Mouse (Mus musculus) brain, adult 2 months (tissue): Measurements from ENCODE around the gene Zc3h12d.

Source experiments
- DNase-seq: peaks from one replicate; pipeline ENCODE4 v3.0.0; 2011; ENCODE audit warnings: low read depth, low spot score

The Zc3h12d gene

DNA sequence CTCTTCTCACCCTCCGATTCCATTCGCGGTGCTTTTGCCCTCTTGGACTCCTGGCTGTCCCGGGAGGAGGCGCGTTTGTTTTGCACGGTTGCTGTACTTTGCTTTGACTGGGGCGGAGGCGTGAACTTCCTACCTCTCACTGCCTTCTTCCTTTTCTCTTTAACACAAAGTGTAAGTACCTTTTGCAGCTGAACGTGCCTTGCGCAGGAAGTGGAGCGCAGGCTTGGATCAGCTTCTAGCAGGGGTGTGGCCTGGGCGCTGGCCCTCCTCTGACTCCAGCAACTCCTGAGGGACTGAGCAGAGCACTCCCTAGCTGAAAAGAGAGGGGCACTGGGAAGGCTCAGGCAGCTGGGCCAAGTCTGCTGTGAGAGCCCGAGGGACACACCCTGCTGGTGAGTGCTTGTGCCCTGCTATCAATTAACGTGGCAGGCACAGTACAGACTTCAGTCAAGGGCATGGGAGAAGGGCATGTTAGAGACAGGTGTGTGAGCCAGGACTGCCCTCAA is at the start of gene Zc3h12d:
Gene Zc3h12d, plus strand, starts transcription at position 300 of the 506 bp plus-strand sequence.
- DNase-seq: no peak

DNA sequence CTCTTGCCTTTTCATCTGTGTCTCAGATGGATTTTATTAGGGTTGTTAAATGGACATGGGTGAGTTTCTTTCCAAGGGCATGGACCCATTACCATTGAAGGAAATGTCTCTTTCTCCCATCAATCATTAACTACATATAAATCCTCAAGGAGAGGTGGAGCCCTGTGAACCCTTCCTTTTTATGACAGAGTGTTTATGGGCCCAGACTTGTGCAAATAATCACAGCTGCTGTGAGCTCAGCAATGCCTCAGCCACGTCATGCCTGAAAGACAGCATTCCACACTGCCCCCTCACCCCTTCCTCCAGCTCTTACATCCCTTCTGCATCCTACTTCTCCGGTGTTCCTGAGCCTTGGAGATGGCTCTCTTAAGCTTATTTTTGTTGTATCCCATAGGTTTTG is 45.0 kb upstream of the Zc3h12d start:
- DNase-seq: no peak

DNA sequence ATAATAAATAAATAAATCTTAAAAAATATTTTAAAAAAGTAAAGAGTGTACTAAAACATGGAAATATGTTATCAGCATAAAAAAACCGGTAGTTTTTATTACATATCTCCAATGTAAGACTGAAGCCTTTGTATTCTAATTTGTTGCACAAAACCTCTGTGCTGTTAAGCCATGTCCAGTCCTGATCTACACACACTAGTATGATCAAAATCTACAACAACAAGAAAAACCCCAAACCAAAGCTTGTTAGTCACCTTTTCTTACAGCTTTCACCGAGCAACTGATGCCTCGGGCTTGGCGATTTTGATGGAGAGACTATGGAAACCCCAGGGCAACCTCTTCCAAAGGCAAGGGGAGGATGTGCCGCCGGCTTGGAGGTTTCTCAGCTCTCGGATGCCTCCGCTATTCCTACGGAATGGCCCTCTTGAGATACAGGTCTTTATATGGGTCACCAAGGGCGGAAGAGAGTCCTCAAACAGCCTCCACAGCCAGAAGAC is 40.0 kb upstream of the Zc3h12d start:
- DNase-seq: no peak

DNA sequence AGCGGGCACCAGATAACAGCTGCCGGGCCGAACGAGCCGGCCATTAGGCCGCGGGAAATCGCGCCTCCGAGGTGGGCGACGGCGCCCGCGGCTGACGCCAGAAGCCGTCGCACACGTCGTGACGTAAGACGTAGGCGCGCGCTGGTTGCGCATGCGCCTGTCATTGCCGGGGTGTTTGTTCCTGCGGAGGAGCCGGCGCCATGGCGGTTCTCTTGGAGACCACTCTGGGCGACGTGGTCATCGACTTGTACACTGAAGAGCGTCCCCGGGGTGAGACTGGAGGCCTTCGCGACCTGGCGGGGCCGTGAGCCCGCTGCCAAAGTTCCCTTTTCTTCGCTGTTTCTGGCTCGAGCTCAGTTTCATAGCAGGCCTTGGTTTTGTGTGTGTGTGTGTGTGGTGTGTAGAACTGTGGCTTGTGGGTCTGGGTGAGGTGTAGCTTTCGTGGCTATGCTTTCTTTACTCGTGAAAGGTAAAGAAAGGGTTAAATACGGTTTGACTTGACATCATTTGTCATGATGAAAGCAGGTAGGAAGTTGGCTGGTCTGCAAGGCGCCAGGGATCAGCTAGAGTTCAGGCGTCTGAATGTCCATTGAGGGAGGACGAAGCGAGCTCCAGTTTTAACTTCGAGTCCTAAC is 39.4 kb upstream of the Zc3h12d start, which contains the start of the genes Ginm1 and Ppil4:
Gene Ginm1, minus strand, starts transcription at position 74 of the 635 bp plus-strand sequence.
Gene Ppil4, plus strand, starts transcription at position 141 of the 635 bp plus-strand sequence.
- DNase-seq: peak; percentile 96

DNA sequence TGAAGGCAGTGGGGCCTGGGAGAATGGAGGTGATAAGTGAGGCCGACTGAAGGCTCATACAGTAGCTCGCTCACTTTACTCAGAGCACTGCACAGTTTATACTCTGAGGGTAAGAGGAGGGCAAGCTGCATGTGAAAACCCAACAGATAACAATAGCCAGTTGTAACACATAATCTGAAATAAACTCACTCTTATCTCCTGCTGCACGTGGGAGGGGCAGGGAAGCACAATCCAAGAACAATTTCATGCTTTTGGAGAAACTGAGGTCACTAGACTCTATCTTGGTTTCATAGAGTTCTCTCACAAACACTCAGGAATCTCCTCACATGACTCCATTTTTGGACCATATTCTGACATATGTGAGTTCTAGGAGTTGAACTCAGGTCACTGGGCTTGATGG is 31.0 kb upstream of the Zc3h12d start:
- no peak for DNase-seq

DNA sequence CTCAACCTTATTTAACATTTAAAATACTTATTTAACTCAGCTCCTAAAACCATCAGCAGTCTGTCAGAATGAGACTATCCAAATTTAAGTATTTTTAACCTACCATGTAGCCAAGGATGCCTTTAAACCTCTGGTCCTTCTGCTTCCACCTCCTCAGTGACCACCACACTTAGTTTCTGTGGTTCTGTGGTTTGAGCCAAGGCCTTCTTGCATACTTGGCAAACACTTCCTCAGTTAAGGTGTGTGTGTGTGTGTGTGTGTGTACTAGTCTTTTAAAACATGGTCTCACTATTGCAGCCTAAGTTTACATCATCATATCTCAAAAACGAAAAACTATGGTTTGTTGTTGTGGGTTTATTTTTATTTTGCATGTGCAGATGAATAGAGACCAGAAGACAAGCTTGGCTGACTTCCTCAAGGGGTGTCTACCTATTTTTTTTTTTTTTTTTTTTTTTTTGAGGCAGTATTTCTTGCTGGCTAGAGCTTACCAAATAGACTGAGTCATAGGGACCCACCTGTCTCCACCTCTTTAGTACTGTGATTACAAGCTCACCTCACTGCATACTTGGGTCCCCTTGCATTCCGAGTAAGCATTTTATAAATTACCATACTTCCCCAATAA is 29.6 kb upstream of the Zc3h12d start:
- no peak for DNase-seq

DNA sequence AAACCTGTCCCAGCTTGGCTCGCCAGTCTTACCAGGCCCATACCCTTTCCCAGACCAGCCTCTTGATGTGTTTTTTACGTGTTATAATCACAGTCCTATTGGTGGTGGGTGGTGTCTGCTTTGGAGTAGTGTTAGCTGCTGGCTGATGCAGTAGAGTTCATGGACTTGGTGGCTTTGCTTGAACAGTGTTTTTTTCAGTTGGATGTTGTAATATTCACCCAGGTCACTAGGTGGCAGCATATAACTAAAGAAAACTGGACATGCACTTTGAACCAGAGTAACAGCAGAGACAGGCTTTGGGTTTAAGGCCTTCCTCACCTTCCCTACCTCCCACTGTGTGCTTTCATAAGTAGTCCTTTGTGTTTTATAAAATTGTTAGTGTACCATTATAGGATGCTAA is 22.3 kb upstream of the Zc3h12d start:
- DNase-seq: peak; percentile 67

DNA sequence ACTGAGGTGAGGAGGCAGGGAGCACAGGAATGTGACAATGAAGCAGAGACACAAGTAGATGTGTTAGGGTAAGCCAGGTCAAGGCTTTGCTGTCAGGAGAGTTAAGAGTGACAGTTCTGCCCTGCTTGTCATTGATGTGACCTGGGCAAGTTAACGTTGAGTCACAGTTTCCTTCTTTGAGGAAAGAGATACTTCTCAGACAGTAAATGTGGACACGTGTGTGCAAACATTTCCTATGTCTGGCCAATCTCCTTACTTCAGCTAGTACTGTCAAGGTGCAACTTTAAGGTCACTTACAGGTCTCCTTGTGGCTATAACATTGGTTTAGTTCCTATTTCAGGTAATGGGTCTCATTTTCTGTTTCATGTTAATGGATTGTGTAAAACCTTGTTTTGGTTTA is 15.8 kb upstream of the Zc3h12d start:
- DNase-seq: no peak

DNA sequence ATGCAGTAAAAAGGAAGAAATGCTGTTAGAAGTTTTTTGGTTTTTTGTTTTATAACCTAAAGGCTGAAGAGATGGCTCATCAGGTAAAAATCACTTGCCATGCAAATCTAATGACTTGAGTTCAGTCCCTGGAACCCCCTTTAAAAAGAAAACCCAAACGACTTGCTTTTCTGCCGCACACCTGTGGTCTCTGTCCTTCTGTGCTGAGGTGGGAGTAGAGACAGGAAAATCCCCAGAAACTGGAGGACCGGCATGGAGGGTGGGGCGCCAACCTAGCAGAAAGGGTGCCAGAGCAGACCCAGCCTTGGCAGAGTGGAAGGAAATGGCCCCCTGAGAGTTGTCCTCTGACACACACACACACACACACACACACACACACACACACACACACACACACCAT is 13.6 kb upstream of the Zc3h12d start:
- no peak for DNase-seq

DNA sequence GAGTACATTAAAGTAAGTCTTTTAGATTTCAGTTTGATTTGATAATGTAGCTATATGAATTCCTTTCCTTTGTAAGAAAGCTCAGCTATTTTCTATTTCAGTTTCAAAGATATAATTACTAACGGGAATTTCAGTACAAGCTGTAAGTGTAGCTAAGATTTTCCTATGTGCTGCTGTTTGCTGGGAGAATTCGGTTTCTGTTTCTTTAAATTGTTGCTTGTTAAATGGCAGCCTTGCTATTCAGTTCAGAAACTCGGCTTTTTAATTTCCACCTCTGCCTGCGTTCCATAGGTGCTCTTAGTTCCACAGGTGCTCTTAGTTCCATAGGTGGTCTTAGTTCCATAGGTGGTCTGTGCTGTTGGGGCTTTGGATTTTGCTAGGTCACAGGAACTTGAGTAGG is 13.1 kb upstream of the Zc3h12d start:
- DNase-seq: no peak

DNA sequence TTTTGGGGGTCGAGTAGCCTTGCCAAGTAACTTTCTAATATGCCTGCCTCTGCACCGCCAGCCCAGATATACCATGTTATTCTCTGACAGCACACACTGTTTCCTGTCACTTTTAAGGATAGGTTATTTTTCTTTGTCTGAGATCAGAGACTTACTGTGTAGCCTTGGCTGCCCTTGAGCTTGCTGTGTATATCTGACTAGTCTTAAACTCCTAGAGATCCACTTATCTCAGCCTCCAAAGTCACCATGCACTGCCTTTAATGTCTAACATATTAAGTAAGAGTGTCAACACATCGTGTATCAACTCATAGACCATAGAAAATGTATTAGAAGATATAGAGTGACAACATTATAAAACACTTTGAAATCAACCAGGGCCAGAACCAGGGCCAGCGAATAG is 12.7 kb upstream of the Zc3h12d start:
- DNase-seq: no peak

DNA sequence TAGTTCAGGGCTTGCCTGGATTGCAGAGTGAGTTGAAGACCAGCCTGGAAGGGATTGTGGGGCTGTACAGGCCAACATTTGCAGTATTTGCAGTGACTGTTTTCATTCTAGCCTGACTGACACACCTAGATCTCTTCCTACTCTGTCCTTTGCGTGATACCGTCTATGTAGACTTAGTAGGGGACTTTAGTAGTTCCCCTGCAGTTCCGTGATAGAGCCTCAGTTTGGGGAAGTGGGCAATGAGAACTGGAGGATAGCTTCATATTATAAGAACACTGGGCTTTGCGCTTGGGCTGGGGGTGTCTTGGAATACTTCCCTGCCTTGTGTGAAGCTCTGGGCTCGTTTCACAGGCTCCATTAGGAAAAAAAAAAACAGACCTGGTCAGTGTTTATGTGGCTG is 12.1 kb upstream of the Zc3h12d start:
- no peak for DNase-seq

DNA sequence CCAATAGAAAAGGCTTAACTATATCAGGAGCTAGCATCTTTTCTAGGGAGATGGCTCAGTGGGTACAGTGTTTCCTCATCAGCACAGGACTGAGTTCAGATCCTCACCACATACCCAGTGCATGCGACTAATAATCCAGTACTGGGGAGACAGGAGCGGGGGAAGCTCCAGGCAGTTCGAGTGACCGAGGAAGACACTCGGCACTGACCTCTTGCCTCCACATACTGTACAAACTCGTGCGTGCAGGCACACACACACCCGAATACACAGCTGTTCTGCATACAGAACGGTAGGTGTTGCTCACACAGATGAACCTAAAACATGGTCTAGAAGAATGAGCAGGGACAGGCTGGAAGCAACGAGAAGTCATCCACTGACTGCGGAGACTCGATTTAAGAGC is 10.3 kb upstream of the Zc3h12d start:
- DNase-seq: no peak

DNA sequence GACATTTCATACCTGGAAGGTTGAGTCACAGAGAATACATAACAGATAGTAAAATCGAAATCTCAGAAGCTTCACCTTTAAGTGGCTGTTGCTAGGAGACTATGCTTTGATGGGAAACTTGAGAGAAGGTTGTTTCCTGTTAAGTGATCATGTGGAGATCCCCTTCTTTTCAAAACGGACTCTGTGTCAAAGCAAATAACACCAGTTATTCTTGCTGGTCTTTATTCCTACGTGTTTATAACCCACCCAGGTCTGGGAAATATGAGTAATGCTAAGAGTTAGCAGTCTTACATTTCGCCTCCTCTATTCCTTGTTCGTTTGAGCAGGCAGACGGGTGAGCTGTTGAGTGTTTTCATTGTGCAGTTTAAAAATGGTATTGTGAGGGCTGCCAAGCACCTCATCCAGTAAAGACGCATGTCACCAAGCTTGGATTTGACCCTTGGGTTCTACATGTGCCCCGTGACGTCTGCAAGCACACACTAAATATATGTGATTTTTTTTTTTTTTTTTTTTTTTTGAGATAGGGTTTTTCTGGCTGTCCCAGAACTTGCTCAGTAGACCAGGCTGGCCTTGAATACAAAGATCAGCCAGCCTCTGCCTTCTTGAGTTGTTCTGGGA is 7.5 kb upstream of the Zc3h12d start:
- DNase-seq: no peak

DNA sequence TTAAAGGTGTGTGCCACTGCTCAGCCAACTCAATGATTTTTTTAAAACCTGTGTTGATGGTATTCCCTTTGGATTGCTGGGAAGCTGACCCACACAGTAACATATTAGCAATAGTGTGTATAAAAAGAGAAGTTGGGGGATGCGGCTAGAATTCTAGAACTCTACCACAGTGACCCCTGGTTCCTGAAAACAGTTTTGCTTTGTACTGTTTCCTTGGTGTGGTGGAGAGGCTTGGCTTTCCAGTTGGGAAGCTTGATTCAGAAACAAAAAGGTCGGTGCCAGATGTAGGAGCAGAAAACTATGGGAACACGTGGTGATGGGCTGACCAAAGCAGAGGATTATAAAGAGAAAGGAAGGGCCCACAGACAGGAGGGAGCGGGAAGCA is 7.0 kb upstream of the Zc3h12d start:
- no peak for DNase-seq

DNA sequence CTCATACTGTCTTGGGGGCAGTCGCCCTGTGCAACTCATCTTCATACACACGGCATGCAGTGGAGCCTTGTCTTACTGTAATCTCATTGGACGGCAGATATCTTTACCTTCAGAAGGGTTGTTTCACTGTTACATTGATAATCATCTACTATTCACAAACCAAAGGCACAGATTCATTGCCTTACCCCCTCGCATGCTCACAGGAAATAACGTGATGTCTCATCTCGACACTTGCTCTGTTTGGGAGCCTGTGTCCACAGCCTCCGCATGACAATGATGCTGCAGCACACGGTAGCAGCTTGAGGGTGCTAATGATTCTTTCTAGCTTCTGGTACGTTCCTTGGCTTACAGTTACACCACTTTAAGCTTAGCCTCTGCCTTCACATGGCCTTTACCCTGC is 6.2 kb upstream of the Zc3h12d start:
- no peak for DNase-seq

DNA sequence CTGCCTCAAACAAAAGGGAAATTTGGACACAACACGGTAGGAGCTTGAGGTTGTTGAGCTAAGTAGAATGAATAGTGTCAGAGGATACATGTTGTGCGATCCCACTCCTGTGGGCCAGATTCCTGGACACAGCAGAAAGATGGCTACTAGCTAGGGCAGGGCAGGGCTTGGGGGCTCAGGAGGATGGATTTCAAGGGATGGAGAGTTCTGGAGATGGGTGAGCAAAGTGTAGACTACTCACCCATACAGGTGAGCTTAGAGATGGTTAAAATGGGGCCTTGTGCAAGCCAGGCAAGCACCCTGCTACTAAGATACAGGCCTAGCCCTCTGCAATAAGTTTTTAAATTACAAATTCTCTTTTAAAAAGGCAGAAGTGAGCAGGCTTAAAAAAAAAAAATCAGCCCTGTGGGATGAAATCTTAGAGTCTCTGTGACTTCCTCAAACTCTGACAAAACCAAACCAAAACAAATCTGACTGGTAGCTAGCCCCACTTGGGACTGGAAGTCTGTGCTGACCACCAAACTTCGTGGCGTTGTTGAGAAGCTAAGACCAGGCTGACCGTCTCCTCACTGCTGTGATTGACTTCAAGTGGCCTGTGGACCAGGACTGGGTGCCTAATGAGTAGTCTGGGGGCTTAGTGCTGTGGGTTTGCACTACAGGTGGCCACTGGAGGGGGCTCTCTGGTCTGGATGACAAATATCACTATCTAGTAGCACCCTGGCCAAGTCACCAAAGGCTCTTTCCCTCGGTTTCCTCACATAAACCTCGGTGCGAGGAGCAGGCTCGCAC is 1.3 kb downstream of the Zc3h12d start:
- DNase-seq: no peak

DNA sequence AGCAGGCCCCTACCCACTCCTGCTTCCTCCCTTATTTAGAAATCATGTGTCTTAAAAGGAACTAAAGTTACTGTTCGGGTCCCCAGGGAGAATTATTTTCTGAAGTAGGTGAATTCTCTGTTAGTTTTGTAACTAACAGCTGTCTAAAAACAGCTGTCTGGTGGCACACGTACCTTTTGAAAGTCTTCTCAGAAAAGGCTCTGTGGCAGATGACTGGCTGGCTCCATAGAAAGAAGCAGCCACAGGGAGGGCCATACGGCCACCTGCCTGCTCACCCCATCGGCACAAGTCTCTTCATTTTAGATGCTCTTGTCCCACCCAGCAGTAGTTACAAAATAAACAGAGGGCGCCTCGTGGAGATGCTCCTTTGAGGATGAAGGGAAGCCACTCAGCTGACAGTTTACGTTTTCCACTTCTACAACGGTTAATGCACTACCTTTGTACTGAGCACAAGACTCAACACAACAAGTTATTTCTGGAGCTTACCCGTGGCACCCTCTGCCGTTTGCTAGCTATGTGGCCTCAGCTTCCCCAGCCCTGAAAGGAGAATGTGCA is 2.5 kb downstream of the Zc3h12d start:
- DNase-seq: no peak

DNA sequence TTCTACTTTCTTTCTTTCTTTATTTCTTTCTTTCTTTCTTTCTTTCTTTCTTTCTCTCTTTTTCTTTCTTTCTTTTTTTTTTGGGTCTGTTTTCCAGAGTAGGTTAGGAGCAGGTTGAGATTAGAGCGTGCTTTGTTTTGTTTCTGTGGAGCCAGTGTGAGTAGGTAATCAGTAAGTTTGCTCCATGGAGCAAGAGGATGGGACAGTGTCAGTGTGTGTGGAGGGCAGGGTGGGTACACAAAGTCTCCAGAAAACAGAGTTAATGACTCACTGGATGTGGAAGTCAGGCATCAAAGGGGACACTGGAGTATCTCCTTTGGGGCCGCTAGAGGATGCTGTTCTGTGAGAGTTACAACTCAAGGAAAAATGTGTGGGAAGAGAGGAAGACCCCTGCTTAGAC is 4.6 kb downstream of the Zc3h12d start:
- DNase-seq: no peak

DNA sequence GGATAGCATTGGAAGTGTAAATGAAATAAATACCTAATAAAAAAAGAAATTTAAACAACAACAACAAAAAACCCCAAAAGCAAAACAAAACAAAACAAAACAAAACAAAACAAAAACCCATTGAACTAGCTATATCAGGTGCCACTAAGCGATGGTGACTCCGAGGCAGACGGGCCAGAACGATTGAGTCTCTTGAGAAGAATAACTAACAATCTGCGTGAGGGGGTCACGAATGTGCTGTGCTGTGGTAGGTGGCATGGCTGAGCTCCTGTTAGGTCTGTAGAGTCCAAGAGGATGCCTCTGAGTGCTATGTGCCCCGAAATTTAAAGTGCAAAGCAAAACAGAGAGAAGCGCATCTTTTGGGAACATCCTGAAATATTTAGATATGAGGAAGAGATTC is 5.2 kb downstream of the Zc3h12d start:
- no peak for DNase-seq

DNA sequence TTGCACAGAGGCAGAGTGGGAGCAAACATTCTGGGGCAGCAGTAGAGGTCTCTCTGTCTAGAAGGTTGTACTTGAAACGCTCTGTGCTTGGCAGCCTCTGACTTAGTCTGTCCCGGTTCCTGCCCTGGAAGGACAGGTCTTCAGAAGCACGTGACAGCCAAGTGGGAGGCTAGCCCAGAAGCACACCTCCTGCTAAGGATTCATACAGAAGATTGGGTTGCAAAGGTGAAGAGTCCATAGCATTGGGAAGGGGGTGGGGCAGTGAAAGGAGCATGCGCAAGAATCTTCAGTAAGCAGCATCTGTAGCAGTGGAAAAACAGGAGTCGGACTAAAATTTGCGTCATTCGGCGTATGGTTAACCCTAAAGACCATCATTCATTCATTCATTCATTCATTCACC is 5.8 kb downstream of the Zc3h12d start:
- DNase-seq: no peak
